Mouse (Mus musculus) CD8-positive naive resting alpha-beta T cell, adult 2 months (primary cell): ENCODE results near the gene Hoxb5.

Experiments
- DNase-seq, 2 experiments: peaks; one replicate each; pipeline ENCODE4 v3.0.0; 2022; ENCODE audit warnings: low read depth in 2 of 2, low spot score in 2 of 2

Gene Hoxb5

DNA sequence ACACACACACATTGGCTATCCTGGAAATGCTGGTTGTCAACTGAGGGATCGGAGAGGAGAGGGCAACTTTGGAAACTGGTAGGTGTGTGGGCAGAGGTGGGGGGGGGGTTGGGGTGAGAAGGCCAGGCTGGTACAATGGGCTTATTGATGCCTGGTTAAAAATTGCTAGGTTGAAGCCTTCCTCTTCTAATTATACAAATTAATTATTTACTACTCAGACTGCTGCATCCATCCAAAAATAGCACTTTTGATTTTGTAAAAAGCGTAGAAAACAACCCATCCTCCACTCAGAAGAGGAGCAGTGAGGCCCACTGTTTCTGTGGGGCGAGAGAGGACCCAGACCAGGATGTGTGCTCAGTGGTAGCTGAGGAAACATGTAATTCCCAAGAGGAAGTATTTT, 31.9 kb downstream of the Hoxb5 start:
- DNase-seq, result no peak

DNA sequence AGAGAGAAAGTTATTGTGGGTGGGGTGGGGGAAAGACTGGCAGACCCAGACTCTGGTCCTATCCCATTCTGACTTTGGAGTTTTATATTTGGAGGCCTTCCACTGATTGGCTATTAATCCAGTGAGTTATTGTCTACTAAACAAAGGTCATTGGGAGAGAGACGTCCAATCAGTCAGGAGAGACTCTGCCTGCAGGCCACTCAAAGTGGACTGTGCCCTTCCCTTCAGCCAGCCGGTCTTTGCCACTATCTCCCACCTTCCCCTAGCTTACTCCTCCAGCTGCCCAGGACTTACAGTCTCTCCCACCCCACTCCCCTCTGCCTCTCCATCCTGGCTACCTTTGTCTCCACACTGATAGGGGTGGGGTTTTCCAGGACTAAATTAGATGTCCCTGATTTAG, 33.5 kb downstream of the Hoxb5 start:
- DNase-seq, result no peak

DNA sequence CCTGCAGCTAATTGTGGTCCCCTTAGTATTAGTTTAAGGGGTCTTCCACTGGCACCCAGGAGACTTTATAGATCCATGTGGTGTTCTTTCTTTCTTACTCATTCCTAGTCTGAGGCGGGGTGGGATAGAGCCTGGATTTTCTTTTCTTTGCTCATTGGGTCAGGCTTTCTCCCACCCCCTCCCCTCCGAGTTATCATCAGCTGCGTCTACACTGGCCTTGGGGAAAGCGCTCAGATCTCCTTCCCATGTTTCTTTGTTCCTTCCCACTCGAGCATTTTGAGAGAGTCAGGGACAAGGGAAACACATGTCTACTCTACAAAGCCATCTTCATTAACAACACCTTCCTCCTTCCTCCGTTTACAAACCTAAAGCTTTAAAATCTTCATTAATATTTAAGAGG, 33.9 kb downstream of the Hoxb5 start:
- no peak for DNase-seq

DNA sequence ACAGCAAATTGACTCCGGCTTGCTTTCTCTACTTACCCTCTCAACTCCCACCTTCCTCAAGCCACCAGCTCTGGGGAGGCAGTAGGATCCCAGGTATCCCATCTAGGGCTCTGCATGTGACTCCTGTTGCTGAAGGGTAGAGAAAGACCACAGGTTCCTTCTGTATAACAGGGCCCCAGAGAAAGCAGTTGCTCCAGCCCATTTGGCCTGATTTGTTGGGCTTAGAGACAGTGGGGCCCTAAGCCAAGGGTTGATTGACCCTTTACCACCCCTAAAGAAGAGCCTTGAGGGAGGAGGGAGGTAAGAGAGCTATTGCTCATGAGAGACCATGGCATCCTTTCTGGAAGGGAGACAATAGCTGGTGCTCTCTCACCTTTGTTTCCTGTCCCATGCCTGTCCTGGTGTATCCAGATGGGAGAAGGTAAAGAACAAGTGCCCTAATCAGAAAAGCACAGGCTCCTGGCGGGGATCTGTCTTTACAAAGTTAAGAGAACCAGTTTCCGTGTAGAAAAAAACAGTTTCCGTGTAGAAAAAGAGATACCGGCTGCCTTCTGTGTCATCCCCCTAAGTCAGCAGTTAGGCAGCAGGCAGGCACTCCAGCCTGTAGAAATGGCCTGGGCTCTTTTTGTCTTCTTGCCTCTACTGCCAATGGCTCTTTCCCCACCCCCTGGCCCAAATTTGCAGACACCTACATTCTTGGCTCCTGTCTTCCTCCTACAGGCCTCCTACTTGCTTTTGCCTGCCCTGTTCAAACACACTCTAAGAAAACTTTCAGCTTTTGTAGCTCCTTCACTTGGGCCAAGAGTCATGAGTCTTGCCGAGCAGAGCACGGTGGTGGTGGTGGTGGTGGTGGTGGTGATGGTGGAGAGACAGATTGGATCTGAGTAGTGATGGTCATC, 36.1 kb downstream of the Hoxb5 start:
- DNase-seq, result no peak

DNA sequence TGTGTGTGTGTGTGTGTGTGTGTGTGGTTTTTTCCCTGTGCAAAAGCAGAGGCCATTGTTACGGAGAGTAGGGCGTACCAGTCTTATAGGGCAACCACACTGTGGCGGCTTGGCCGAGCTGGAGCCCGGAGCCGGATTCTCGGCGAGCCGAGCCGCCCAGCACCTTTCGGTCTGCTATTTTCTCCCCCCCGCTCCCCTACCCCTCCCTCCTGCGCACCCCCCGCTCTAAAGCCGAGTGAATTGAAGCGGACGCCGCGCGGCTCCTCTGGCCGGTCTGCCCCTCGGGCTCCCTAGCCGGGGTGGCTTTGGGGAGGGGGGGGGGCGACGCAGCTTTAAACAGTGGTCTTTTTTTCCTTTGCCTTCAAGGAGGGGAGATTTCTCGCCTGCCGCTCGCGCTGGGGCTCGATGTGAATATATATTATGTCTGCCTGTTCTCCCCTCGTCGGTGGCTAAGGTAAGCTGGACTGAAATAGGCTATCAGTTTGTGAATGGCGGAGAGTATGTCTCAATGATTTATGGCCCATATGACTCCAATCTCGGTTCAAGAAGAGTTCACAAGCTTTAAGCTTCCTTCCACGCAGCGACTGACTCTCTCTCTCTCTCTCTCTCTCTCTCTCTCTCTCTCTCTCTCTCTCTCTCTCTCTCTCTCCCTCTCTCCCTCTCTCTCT, 37.7 kb downstream of the Hoxb5 start:
- DNase-seq, result no peak

DNA sequence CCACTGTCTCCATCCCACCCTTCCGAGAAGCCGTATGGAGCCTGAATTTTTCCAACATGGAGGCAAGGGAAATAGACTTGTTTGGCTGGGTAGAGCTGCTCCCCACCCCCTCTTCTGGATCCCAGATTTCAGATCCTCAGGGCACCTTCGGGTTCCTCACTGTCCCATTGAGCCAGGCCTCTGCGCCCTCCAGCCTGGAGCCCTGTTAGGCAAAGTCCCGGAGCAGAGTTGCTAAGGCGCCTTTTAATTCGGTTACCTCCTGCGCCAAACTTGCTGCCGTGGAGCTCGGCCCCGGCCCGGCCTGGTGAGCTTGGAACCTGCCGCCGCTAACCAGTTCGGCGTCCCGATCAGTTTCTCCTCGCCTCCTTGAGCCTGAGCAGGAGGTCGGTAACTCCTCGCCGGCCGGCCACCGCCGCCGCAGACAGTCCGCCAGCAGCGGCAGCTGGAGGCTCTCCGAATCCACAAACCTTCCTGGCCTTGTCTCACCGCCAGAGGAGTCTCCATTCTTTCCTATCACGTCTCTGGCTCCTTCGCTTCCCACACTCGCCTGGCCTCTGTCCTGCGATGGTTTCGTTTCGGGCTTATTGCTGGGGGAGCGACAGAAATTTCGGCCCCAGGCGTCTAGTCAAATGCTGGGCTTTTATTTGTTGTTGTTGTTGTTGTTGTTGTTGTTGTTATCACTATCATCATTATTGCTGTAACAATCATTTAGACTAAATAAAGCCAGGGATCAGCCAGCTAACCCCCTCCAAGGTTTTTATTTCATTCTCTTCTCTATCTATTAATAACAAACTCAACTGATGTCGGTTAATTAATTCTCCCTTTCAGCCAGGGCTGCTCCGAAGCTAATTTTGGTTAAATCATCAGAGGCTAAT, 38.8 kb downstream of the Hoxb5 start:
- DNase-seq, result no peak

DNA sequence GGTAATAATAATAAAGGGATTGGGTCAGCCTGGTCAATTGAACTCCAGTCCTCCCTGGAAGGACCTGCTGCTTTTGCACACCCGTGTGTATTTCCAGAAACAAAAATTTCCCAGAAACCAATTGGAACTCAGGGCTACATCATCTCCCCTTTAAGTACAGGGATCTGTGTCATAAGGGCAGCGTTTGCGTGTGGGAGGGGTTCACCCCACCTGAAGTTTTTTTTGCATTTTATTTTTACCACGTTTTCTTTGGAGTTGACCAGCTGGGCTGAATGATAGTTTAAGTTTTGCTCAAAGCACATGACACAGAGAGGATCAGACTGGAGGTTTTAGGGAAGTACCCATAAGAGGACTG, 39.4 kb downstream of the Hoxb5 start:
- no peak for DNase-seq

DNA sequence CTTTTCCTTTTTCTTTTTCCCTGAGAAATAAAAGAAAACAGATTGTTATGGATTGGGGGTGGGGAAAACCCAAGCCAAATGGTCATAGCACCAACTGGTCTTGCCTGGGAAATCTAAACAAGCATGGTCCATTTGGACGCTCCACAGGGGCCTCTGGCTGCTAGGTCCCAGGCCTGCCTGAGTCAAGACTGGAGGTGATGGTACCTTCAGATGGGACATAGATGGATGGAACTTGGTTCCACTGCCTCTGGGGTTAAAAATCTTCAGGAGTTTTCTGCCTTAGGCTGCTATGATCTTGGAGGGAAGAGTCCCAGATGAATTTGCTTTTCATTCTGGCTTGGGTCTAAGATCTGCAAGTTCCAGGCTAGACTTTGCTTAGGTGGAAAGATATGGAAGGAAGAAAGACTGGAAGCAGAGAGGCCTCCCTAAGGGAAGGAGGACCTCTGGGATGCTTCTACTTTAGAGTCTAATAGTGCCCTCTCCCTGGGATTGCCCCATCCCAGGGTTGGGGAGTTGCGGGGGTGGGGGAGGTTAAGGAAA, 40.1 kb downstream of the Hoxb5 start:
- DNase-seq, result no peak

DNA sequence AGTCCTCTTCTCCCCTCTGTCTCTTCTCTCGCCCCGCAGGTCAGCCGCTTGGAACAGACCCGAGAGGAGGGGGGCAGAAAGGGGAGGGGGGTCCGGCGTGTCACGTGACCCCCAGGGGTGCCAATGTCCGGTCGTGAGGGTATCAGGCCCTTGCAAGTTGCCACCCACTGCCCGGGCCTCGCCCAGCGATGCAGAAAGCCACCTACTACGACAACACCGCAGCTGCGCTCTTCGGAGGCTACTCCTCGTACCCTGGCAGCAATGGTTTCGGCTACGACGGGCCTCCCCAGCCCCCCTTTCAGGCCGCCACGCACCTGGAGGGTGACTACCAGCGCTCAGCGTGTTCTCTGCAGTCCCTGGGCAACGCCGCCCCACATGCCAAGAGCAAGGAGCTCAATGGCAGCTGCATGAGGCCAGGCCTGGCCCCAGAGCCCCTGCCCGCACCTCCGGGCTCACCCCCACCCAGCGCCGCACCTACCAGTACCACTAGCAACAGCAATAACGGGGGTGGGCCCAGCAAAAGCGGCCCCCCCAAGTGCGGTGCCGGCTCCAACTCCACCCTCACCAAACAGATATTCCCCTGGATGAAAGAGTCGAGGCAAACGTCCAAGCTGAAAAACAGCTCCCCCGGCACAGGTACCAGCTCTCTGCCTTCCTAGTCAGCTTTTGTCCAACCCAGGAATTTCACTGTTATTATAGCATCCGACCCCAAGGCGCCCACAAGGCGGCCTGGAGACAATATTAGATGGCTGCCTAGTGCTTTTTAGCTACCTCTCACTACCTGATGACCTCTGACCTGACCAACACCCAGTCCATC, 41.1 kb downstream of the Hoxb5 start:
- DNase-seq, result no peak

DNA sequence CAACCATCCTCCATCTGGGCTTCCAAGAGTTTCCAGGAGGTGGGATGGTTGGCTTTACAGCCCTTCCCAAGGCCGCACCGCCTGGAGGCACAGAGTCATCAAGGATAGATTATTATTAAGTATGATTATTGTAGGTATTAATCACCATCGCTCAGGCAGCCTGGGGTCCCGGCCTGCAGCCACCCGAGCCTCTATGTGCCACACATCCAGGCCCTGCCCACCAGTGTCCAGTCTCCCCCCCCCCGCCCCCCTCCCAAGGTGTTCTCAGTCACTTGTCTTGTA, 41.7 kb downstream of the Hoxb5 start:
- no peak for DNase-seq

DNA sequence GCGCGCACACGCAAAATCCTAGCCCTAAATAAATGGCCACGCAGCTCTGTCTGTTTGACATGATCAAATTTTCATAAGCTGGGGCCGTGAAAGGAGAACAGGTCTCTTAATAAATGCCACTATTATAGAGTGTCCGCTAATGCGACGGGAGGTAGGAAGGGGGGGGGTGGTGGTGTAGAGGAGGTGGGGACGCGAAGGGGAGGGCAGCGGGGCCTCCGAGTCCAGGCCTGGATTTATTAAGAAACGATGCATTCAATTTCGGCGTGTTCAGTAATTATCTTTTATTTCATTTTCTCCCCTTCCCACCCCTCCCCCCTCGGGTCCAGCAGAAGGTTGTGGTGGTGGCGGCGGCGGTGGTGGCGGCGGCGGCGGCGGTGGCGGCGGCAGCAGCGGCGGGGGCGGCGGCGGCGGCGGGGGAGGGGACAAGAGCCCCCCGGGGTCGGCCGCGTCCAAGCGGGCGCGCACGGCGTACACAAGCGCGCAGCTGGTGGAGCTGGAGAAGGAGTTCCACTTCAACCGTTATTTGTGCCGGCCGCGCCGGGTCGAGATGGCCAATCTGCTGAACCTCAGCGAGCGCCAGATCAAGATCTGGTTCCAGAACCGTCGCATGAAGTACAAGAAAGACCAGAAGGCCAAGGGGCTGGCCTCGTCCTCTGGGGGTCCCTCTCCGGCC, 42.2 kb downstream of the Hoxb5 start:
- no peak for DNase-seq

DNA sequence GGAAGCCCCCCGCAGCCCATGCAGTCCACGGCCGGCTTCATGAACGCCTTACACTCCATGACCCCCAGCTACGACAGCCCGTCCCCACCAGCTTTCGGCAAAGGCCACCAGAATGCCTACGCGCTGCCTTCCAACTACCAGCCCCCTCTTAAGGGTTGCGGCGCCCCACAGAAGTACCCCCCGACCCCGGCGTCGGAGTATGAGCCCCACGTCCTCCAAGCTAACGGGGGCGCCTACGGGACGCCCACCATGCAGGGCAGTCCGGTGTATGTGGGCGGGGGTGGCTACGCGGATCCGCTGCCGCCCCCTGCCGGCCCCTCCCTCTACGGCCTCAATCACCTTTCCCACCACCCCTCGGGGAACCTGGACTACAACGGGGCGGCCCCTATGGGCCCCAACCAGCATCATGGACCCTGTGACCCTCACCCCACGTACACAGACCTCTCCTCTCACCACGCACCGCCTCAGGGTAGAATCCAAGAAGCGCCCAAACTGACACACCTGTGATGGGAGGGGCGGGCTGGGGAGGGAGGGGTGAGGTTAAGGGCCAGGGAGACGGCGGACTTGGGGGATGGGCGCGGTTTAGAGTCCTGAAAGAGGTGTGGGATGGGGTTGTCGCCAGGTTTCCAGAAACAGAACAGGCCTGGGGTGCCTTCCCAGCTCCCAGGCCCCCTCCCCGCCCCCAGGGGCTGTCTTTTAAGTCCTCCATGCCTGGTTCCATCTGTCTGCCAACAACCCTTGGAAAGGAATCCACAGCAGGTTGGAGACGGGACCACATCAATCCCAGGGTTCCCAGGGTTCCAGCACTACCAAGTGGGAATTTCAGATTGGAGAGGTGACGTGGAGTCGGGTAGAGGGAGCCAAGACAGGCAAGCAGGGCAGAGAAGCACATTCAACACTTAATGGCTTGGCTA, 43.0 kb downstream of the Hoxb5 start:
- no peak for DNase-seq

DNA sequence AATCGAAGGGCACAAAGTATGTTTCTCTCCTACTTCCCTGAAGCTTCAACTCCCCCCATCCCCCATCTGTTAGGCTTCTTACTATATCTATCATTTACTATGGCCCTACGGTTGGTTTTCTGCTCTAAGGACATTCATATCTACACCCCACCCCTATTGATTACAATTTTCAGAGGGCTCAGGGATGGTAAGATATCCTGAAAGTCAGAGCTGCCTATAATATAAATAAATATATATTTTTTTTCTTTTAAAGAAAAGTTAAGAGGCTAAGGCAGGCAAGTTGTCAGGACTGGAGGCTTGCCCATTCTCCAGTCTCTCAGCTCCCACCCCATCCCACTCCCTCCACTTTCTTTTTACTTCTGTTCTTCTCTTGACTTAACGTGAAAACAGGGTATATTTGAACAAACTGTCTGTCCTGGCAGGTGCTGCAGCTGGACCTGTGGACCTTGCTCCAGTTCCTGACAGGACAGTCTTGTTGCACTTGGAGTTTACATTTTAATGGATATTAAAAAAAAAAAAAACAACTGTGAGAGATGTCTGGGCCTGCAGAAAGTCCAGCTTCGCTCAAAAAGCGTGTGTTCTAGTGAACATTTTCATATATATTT, 43.9 kb downstream of the Hoxb5 start:
- DNase-seq, result no peak

DNA sequence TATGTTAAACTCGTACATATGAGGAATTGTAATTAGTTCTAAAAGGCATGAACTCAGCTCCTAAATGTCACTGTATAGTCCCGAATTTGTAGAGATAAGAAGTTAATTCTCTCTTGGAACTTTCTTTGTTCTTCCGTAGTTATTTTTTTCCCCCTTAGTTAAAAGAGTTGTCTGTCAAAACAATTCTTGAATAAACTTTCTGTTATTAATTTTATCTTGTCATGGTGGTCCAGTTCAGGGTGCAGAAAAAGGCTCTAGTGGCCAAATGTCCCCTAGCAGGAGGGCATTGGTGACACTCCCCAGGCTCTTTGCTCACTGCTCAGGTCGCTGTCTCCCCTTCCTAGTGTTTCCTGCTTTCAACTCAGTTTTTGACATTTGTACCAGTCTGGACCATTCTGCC, 44.6 kb downstream of the Hoxb5 start:
- no peak for DNase-seq

DNA sequence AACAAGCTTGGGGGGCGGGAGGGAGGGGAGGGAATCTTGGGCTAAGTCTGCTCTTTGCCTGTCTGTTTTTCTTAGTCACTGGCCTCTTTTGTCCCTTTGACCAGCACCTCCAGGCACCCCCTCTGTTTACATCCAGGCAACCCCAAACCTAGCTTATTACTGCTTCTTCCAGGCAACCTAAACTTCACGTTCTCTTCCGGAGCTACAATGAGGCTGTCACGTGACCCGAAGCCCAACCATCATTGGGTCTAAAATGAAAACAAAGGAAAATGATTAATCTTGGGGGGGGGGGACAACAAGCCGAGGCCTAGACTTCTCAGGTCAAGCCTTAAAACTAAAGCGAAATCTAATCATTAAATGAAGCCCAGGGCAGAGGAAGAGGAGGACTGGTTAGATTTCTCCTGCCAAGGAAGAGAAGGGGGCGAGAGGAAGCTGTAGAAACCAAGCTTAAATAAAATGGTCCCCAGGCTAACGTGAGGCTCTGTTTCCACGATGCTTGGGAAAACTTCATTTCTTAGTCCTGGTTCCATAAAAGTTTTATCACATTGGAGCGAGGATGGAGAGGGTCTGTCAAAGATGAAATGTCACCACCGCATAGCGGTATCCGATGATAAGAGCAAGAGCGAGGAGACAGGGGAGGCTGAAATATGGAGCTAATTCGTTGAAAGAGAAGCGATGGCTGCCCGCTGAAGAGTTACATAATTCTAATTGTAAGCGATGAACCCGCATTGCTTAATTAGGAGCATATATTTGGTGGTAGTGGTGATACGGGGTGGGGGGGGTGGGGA, 45.2 kb downstream of the Hoxb5 start:
- DNase-seq, result no peak

DNA sequence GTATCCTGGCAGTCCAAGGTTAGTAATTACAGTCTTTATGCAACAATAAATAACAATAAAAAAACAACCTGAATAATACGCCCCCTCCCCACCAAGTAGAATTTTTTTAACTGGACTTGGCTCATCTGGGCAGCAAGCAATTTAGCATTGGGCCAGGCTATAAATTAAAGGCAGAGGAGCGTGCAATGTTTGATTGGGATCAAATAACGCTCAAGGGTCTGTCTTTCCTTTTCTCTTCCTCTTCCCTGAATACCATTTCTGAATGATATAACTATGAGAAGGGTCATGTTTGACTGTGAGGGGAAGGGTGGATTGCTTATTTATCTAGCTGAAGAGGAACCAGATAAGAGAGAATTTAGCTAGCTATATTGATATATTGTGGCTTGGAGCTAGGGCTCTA, 45.9 kb downstream of the Hoxb5 start:
- no peak for DNase-seq

DNA sequence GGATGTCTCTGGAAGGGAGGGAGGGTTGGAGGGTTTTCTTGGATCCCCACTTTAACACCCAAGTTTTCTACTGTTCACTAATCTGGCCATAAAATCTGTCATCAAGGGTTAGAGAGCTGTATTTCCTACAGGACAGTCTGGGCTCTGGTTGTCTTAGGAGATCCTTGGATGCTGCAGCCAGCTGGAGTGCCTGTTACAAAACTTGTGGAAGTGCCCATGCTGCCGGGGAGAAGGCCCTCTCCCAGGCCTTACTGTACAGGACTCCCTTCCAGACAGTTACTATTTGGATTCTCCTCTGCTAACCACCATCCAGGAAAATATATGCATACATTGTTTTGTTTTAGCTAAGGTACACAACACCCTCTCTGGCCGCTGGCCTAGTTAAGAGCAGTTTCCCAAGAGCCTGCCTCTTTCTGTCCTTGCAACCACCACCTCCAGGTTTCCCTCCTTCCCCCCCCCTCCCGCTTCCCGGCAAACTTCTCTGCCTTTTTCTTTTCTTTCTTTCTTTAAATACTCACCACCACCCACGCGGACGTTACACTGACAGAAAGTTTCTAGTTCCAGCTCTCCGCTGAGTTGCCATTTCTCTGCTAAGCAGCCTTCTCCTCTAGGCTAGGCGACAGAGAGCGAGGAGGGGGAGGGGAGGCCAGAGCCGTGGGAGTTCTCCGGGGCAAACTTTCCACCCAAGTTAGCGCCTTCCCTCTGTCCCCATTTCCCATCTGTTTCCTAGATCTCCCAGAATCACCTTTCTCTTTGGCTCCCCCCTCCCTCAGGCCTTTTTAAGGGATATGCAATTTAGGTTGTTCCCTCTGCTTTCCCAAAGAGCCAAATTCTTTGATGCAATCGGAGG, 46.6 kb downstream of the Hoxb5 start:
- no peak for DNase-seq
